Mouse (Mus musculus) liver (tissue): ENCODE results near the gene Trim30a.
"Not testable (repeated sequence)": the region's sequence is repeated elsewhere in the genome, so short reads cannot be mapped to it uniquely, and the experiment has no call there.

ENCODE experiments used
- DNase-seq: peaks from one replicate; pipeline ENCODE4 v3.0.0-alpha.2; 2020; ENCODE audit warnings: mixed read lengths

Gene Trim30a

GRCm38 (mm10) chr7:104465065-104465744, at the start of gene Trim30a:
Gene Trim30a (minus strand): TSS chr7:104465193.
- no peak for DNase-seq

GRCm38 (mm10) chr7:104507421-104508065, 42.5 kb upstream of the Trim30a start, which contains the start of gene Trim30d:
Gene Trim30d (minus strand): TSS chr7:104507849.
- DNase-seq = not testable (repeated sequence)

GRCm38 (mm10) chr7:104501589-104502371, 36.8 kb upstream of the Trim30a start:
- DNase-seq = peak; percentile 30

- not testable (repeated sequence) for DNase-seq
Measured at GRCm38 (mm10) chr7:104501186-104501585, 36.2 kb upstream of the Trim30a start.

- not testable (repeated sequence) for DNase-seq
Measured at GRCm38 (mm10) chr7:104499464-104499863, 34.5 kb upstream of the Trim30a start.

GRCm38 (mm10) chr7:104445961-104446645, 18.9 kb downstream of the Trim30a start:
- peak; percentile 7 for DNase-seq

GRCm38 (mm10) chr7:104404460-104404950, 60.5 kb downstream of the Trim30a start:
- no peak for DNase-seq

- no peak for DNase-seq
Measured at GRCm38 (mm10) chr7:104401140-104401539, 63.9 kb downstream of the Trim30a start.

- no peak for DNase-seq
Measured at GRCm38 (mm10) chr7:104400698-104401097, 64.3 kb downstream of the Trim30a start, which contains the start of gene Trim30c. Gene Trim30c (minus strand): TSS chr7:104400837.

- DNase-seq = no peak
Measured at GRCm38 (mm10) chr7:104398492-104398891, 66.5 kb downstream of the Trim30a start.

GRCm38 (mm10) chr7:104369736-104370414, 95.1 kb downstream of the Trim30a start, which contains the start of gene Trim30b:
Gene Trim30b (minus strand): TSS chr7:104369884.
- DNase-seq = no peak

- no peak for DNase-seq
Measured at GRCm38 (mm10) chr7:104366339-104366738, 98.7 kb downstream of the Trim30a start.
